Mouse (Mus musculus) natural killer cell, adult 2 months (primary cell): ENCODE measurements at regions not wholly inside any gene's neighbourhood (a gene's known extent, or its start where the extent isn't known, plus 50 kb on each side); places are given as distances from the start of the nearest gene placed in this dataset.

Experiments used
- DNase-seq, 2 experiments: peaks; one replicate each; pipeline ENCODE4 v3.0.0; 2022; ENCODE audit warnings: low spot score in 2 of 2

- DNase-seq = no peak
Observed at GRCm38 (mm10) chr2:9435155-9435872, 445.7 kb upstream of the 4930412O13Rik start.

GRCm38 (mm10) chr2:9443103-9443502 is 437.9 kb upstream of the 4930412O13Rik start:
- DNase-seq = no peak

- DNase-seq = no peak
Observed at GRCm38 (mm10) chr2:9445826-9446225, 435.2 kb upstream of the 4930412O13Rik start.

GRCm38 (mm10) chr2:9464413-9464812 is 416.6 kb upstream of the 4930412O13Rik start:
- no peak for DNase-seq

GRCm38 (mm10) chr2:9464818-9465217 is 416.2 kb upstream of the 4930412O13Rik start:
- no peak for DNase-seq

- DNase-seq = no peak
Observed at GRCm38 (mm10) chr2:9467573-9467972, 413.5 kb upstream of the 4930412O13Rik start.

GRCm38 (mm10) chr2:9468651-9469050 is 412.4 kb upstream of the 4930412O13Rik start:
- DNase-seq = no peak

- no peak for DNase-seq
Observed at GRCm38 (mm10) chr2:9481678-9482345, 399.2 kb upstream of the 4930412O13Rik start.

GRCm38 (mm10) chr2:9487381-9487914 is 393.6 kb upstream of the 4930412O13Rik start:
- DNase-seq = no peak

GRCm38 (mm10) chr2:9493606-9494145 is 387.4 kb upstream of the 4930412O13Rik start:
- no peak for DNase-seq

- DNase-seq = peak; percentile 48 to 74
Observed at GRCm38 (mm10) chr2:9520045-9520444, 361.0 kb upstream of the 4930412O13Rik start.

GRCm38 (mm10) chr2:9525910-9526309 is 355.1 kb upstream of the 4930412O13Rik start:
- no peak for DNase-seq

GRCm38 (mm10) chr2:9535141-9535658 is 345.9 kb upstream of the 4930412O13Rik start:
- DNase-seq = no peak

- no peak for DNase-seq
Observed at GRCm38 (mm10) chr2:9547771-9548590, 333.1 kb upstream of the 4930412O13Rik start.

GRCm38 (mm10) chr2:9553313-9553712 is 327.7 kb upstream of the 4930412O13Rik start:
- DNase-seq = no peak

- DNase-seq = peak; percentile 1 to 37
Observed at GRCm38 (mm10) chr2:9564487-9565043, 316.5 kb upstream of the 4930412O13Rik start.

GRCm38 (mm10) chr2:9569220-9569619 is 311.8 kb upstream of the 4930412O13Rik start:
- no peak for DNase-seq

GRCm38 (mm10) chr2:9574196-9574595 is 306.9 kb upstream of the 4930412O13Rik start:
- peak in 1 of 2 experiments; percentile 12 for DNase-seq

- no peak for DNase-seq
Observed at GRCm38 (mm10) chr2:9574651-9575050, 306.4 kb upstream of the 4930412O13Rik start.

- no peak for DNase-seq
Observed at GRCm38 (mm10) chr2:9577868-9578267, 303.2 kb upstream of the 4930412O13Rik start.

GRCm38 (mm10) chr2:9587389-9587788 is 293.7 kb upstream of the 4930412O13Rik start:
- no peak for DNase-seq
